Mouse (Mus musculus): ENCODE results near the gene Cdc40. TPM values are rescaled to one million over a fixed set of nuclear protein-coding genes. Genes with fewer than 3 reads are reported as not detected.

The Cdc40 gene
- polyA plus RNA-seq, 1 experiment = 9.3 TPM

GRCm38 (mm10) chr10:40881236-40881635 lies 1.9 kb downstream of the Cdc40 start:
- Histone ChIP-seq H3K4me2 (ENCODE audit: low read depth) (peak overlapping the region; percentile 62), H3ac (ENCODE audit: control insufficient read depth, insufficient read length) (no peak overlapping the region), H3K4me3 (peak overlapping the region; percentile 62), H3K27me3 (ENCODE audit: control insufficient read depth, insufficient read depth, insufficient read length) (no peaks in the 10 kb centered on the region), H3K79me2 (ENCODE audit: control insufficient read depth, insufficient read depth) (peaks cover 58% of the 10 kb centered on the region), H3K36me3 (ENCODE audit: control insufficient read depth, insufficient read depth) (peaks cover 9% of the 10 kb centered on the region)
- TF ChIP-seq CEBPB (IDR thresholded peaks at IDR 0.05; ENCODE audit: insufficient read depth, poor library complexity, severe bottlenecking) = no peak
- no peak for TF ChIP-seq MAX (IDR thresholded peaks at IDR 0.05; ENCODE audit: low read depth)
- no peak for TF ChIP-seq TCF3 (IDR thresholded peaks at IDR 0.05; ENCODE audit: insufficient read length, low read depth)
- TF ChIP-seq TCF12 (IDR thresholded peaks at IDR 0.05; ENCODE audit: insufficient read depth, poor library complexity, severe bottlenecking) = no peak
- TF ChIP-seq SRF (IDR thresholded peaks at IDR 0.05; ENCODE audit: control insufficient read depth, insufficient read length, low read depth) = no peak
- TF ChIP-seq POLR2A (IDR thresholded peaks at IDR 0.05; ENCODE audit: insufficient read length, low read depth) = no peak
- TF ChIP-seq MYOG (IDR thresholded peaks at IDR 0.05; ENCODE audit: control insufficient read depth in 1 of 3, insufficient read depth in 1 of 3, insufficient read length in 2 of 3, low read depth in 2 of 3) = no peak
- no peak for TF ChIP-seq REST (IDR thresholded peaks at IDR 0.05; ENCODE audit: insufficient read depth, insufficient read length)
- no peak for TF ChIP-seq POLR2AphosphoS2 (IDR thresholded peaks at IDR 0.05; ENCODE audit: insufficient read length, low read depth)
- no peak for TF ChIP-seq USF1 (IDR thresholded peaks at IDR 0.05; ENCODE audit: low read depth)
- no peak for TF ChIP-seq E2F4 (IDR thresholded peaks at IDR 0.05; ENCODE audit: insufficient read depth)
- no peak for TF ChIP-seq MYOD1 (IDR thresholded peaks at IDR 0.05; ENCODE audit: control insufficient read depth in 1 of 3, insufficient read length in 2 of 3, low read depth in 2 of 3)

GRCm38 (mm10) chr10:40879969-40880368 lies 3.1 kb downstream of the Cdc40 start:
- H3ac ChIP-seq (ENCODE audit: control insufficient read depth, insufficient read length) = no peak overlapping the region
- no peaks in the 10 kb centered on the region for H3K27me3 ChIP-seq (ENCODE audit: control insufficient read depth, insufficient read depth, insufficient read length)
- no peak overlapping the region for H3K4me2 ChIP-seq (ENCODE audit: low read depth)
- H3K79me2 ChIP-seq (ENCODE audit: control insufficient read depth, insufficient read depth) = peaks cover 71% of the 10 kb centered on the region
- peaks cover 9% of the 10 kb centered on the region for H3K36me3 ChIP-seq (ENCODE audit: control insufficient read depth, insufficient read depth)
- H3K4me3 ChIP-seq = no peak overlapping the region
- TF ChIP-seq MYOG (IDR thresholded peaks at IDR 0.05; ENCODE audit: control insufficient read depth in 1 of 3, insufficient read depth in 1 of 3, insufficient read length in 2 of 3, low read depth in 2 of 3) (no peak), MYOD1 (IDR thresholded peaks at IDR 0.05; ENCODE audit: control insufficient read depth in 1 of 3, insufficient read length in 2 of 3, low read depth in 2 of 3) (no peak), SRF (IDR thresholded peaks at IDR 0.05; ENCODE audit: control insufficient read depth, insufficient read length, low read depth) (no peak), TCF12 (IDR thresholded peaks at IDR 0.05; ENCODE audit: insufficient read depth, poor library complexity, severe bottlenecking) (no peak), MAX (IDR thresholded peaks at IDR 0.05; ENCODE audit: low read depth) (no peak), USF1 (IDR thresholded peaks at IDR 0.05; ENCODE audit: low read depth) (no peak), REST (IDR thresholded peaks at IDR 0.05; ENCODE audit: insufficient read depth, insufficient read length) (no peak), CEBPB (IDR thresholded peaks at IDR 0.05; ENCODE audit: insufficient read depth, poor library complexity, severe bottlenecking) (no peak), E2F4 (IDR thresholded peaks at IDR 0.05; ENCODE audit: insufficient read depth) (no peak), POLR2AphosphoS2 (IDR thresholded peaks at IDR 0.05; ENCODE audit: insufficient read length, low read depth) (no peak), TCF3 (IDR thresholded peaks at IDR 0.05; ENCODE audit: insufficient read length, low read depth) (no peak), POLR2A (IDR thresholded peaks at IDR 0.05; ENCODE audit: insufficient read length, low read depth) (no peak)

DNA sequence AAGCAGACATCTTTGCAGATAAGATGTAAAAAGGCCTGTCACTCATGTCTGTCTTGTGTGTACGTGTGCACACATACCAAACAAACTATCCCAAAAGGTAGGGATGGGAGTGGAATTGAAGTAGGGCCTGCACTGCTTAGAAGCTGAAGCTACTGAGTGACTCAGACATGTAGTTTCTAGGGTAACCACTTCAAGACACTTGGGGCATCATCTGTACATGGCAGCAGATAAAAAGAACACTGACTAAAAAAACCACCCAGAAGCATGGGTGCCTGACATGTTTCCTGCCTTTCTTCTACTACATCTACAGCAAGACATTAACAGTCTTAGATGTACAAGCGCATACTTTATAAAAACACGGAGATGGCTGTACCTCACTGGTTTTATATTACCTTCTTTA lies 4.9 kb downstream of the Cdc40 start:
- no peaks in the 10 kb centered on the region for H3K27me3 ChIP-seq (ENCODE audit: control insufficient read depth, insufficient read depth, insufficient read length)

GRCm38 (mm10) chr10:40872052-40872451 lies 11.1 kb downstream of the Cdc40 start:
- peaks cover 77% of the 10 kb centered on the region for H3K79me2 ChIP-seq (ENCODE audit: control insufficient read depth, insufficient read depth)
- no peak overlapping the region for H3K4me2 ChIP-seq (ENCODE audit: low read depth)
- no peaks in the 10 kb centered on the region for H3K27me3 ChIP-seq (ENCODE audit: control insufficient read depth, insufficient read depth, insufficient read length)
- no peak overlapping the region for H3ac ChIP-seq (ENCODE audit: control insufficient read depth, insufficient read length)
- TF ChIP-seq CEBPB (IDR thresholded peaks at IDR 0.05; ENCODE audit: insufficient read depth, poor library complexity, severe bottlenecking) = no peak
- no peak for TF ChIP-seq SRF (IDR thresholded peaks at IDR 0.05; ENCODE audit: control insufficient read depth, insufficient read length, low read depth)
- no peak for TF ChIP-seq REST (IDR thresholded peaks at IDR 0.05; ENCODE audit: insufficient read depth, insufficient read length)
- TF ChIP-seq POLR2A (IDR thresholded peaks at IDR 0.05; ENCODE audit: insufficient read length, low read depth) = no peak
- TF ChIP-seq POLR2AphosphoS2 (IDR thresholded peaks at IDR 0.05; ENCODE audit: insufficient read length, low read depth) = no peak
- no peak for TF ChIP-seq USF1 (IDR thresholded peaks at IDR 0.05; ENCODE audit: low read depth)
- TF ChIP-seq MYOG (IDR thresholded peaks at IDR 0.05; ENCODE audit: control insufficient read depth in 1 of 3, insufficient read depth in 1 of 3, insufficient read length in 2 of 3, low read depth in 2 of 3) = peak in 2 of 3 experiments; percentile 22 to 34
- no peak for TF ChIP-seq TCF3 (IDR thresholded peaks at IDR 0.05; ENCODE audit: insufficient read length, low read depth)
- no peak for TF ChIP-seq E2F4 (IDR thresholded peaks at IDR 0.05; ENCODE audit: insufficient read depth)
- peak in 2 of 3 experiments; percentile 55 to 76 for TF ChIP-seq MYOD1 (IDR thresholded peaks at IDR 0.05; ENCODE audit: control insufficient read depth in 1 of 3, insufficient read length in 2 of 3, low read depth in 2 of 3)
- peak; percentile 2 for TF ChIP-seq TCF12 (IDR thresholded peaks at IDR 0.05; ENCODE audit: insufficient read depth, poor library complexity, severe bottlenecking)
- no peak for TF ChIP-seq MAX (IDR thresholded peaks at IDR 0.05; ENCODE audit: low read depth)
- H3K36me3 ChIP-seq (ENCODE audit: control insufficient read depth, insufficient read depth) = no peaks in the 10 kb centered on the region
- H3K4me3 ChIP-seq = no peak overlapping the region

More for the DNA sequence above, 4.9 kb downstream of the Cdc40 start:
- H3K4me3 ChIP-seq = no peak overlapping the region
- TF ChIP-seq POLR2A (IDR thresholded peaks at IDR 0.05; ENCODE audit: insufficient read length, low read depth) (no peak), MYOD1 (IDR thresholded peaks at IDR 0.05; ENCODE audit: control insufficient read depth in 1 of 3, insufficient read length in 2 of 3, low read depth in 2 of 3) (no peak), SRF (IDR thresholded peaks at IDR 0.05; ENCODE audit: control insufficient read depth, insufficient read length, low read depth) (no peak), USF1 (IDR thresholded peaks at IDR 0.05; ENCODE audit: low read depth) (no peak)
- H3ac ChIP-seq (ENCODE audit: control insufficient read depth, insufficient read length) = no peak overlapping the region
- H3K36me3 ChIP-seq (ENCODE audit: control insufficient read depth, insufficient read depth) = peaks cover 9% of the 10 kb centered on the region
- H3K4me2 ChIP-seq (ENCODE audit: low read depth) = no peak overlapping the region
- H3K79me2 ChIP-seq (ENCODE audit: control insufficient read depth, insufficient read depth) = peaks cover 88% of the 10 kb centered on the region

DNA sequence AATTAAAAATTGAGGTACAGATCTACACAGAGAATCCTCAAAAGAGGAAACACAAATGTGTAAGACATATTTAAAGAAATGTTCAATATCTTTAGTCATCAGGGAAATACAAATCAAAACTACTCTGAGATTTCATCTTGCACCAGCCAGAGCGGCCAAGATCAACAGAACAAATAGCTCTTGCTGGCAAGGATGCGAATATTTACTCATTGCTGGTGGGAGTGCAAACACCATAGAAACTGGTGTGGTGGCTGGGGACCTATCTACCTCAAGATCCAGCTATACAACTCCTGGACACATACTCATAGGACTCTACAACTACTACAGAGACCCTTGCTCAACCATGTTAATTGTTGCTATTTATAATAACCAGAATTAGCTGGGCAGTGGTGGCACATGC lies 11.8 kb downstream of the Cdc40 start:
- no peak overlapping the region for H3K4me2 ChIP-seq (ENCODE audit: low read depth)
- H3K79me2 ChIP-seq (ENCODE audit: control insufficient read depth, insufficient read depth) = peaks cover 70% of the 10 kb centered on the region
- H3ac ChIP-seq (ENCODE audit: control insufficient read depth, insufficient read length) = no peak overlapping the region
- no peaks in the 10 kb centered on the region for H3K27me3 ChIP-seq (ENCODE audit: control insufficient read depth, insufficient read depth, insufficient read length)
- H3K4me3 ChIP-seq = no peak overlapping the region
- no peaks in the 10 kb centered on the region for H3K36me3 ChIP-seq (ENCODE audit: control insufficient read depth, insufficient read depth)
- TF ChIP-seq CEBPB (IDR thresholded peaks at IDR 0.05; ENCODE audit: insufficient read depth, poor library complexity, severe bottlenecking) (no peak), POLR2A (IDR thresholded peaks at IDR 0.05; ENCODE audit: insufficient read length, low read depth) (no peak), MYOD1 (IDR thresholded peaks at IDR 0.05; ENCODE audit: control insufficient read depth in 1 of 3, insufficient read length in 2 of 3, low read depth in 2 of 3) (no peak), E2F4 (IDR thresholded peaks at IDR 0.05; ENCODE audit: insufficient read depth) (no peak), MAX (IDR thresholded peaks at IDR 0.05; ENCODE audit: low read depth) (no peak), USF1 (IDR thresholded peaks at IDR 0.05; ENCODE audit: low read depth) (no peak), POLR2AphosphoS2 (IDR thresholded peaks at IDR 0.05; ENCODE audit: insufficient read length, low read depth) (no peak), REST (IDR thresholded peaks at IDR 0.05; ENCODE audit: insufficient read depth, insufficient read length) (no peak), TCF3 (IDR thresholded peaks at IDR 0.05; ENCODE audit: insufficient read length, low read depth) (no peak), MYOG (IDR thresholded peaks at IDR 0.05; ENCODE audit: control insufficient read depth in 1 of 3, insufficient read depth in 1 of 3, insufficient read length in 2 of 3, low read depth in 2 of 3) (no peak), TCF12 (IDR thresholded peaks at IDR 0.05; ENCODE audit: insufficient read depth, poor library complexity, severe bottlenecking) (no peak), SRF (IDR thresholded peaks at IDR 0.05; ENCODE audit: control insufficient read depth, insufficient read length, low read depth) (no peak)

Data from myocyte (in vitro differentiated cells).